Mouse (Mus musculus): ENCODE results near the gene March11. TPM values are rescaled to one million over a fixed set of nuclear protein-coding genes. Genes with fewer than 3 reads are reported as not detected.

The March11 gene
- polyA plus RNA-seq, 1 experiment = not detected

- no peaks in the 10 kb centered on the region for H3K4me1 ChIP-seq (ENCODE audit: control insufficient read depth)
- no peaks in the 10 kb centered on the region for H3K9me3 ChIP-seq (ENCODE audit: control insufficient read depth, low read length)
- H3K27me3 ChIP-seq (ENCODE audit: control insufficient read depth) = no peaks in the 10 kb centered on the region
- TF ChIP-seq TAL1 (IDR thresholded peaks at IDR 0.05; ENCODE audit: low read length) (no peak), GATA1 (IDR thresholded peaks at IDR 0.05; ENCODE audit: low read length) (no peak)
- no peak overlapping the region for H3K4me3 ChIP-seq (replicated peaks)
- no peaks in the 10 kb centered on the region for H3K36me3 ChIP-seq (ENCODE audit: control insufficient read depth)
Observed at GRCm38 (mm10) chr15:26380844-26381243, 72.0 kb downstream of the March11 start.

- Histone ChIP-seq H3K27me3 (ENCODE audit: control insufficient read depth) (no peaks in the 10 kb centered on the region), H3K9me3 (ENCODE audit: control insufficient read depth, low read length) (no peaks in the 10 kb centered on the region), H3K4me3 (replicated peaks) (no peak overlapping the region), H3K4me1 (ENCODE audit: control insufficient read depth) (no peaks in the 10 kb centered on the region), H3K36me3 (ENCODE audit: control insufficient read depth) (no peaks in the 10 kb centered on the region)
- TF ChIP-seq GATA1 (IDR thresholded peaks at IDR 0.05; ENCODE audit: low read length) (no peak), TAL1 (IDR thresholded peaks at IDR 0.05; ENCODE audit: low read length) (no peak)
Observed at GRCm38 (mm10) chr15:26390001-26390400, 81.2 kb downstream of the March11 start.

GRCm38 (mm10) chr15:26396556-26396955, 87.7 kb downstream of the March11 start:
- H3K36me3 ChIP-seq (ENCODE audit: control insufficient read depth) = no peaks in the 10 kb centered on the region
- H3K9me3 ChIP-seq (ENCODE audit: control insufficient read depth, low read length) = no peaks in the 10 kb centered on the region
- TF ChIP-seq GATA1 (IDR thresholded peaks at IDR 0.05; ENCODE audit: low read length) (no peak), TAL1 (IDR thresholded peaks at IDR 0.05; ENCODE audit: low read length) (no peak)
- no peaks in the 10 kb centered on the region for H3K27me3 ChIP-seq (ENCODE audit: control insufficient read depth)
- H3K4me3 ChIP-seq (replicated peaks) = no peak overlapping the region
- H3K4me1 ChIP-seq (ENCODE audit: control insufficient read depth) = no peaks in the 10 kb centered on the region

- Histone ChIP-seq H3K4me3 (replicated peaks) (no peak overlapping the region), H3K36me3 (ENCODE audit: control insufficient read depth) (no peaks in the 10 kb centered on the region), H3K9me3 (ENCODE audit: control insufficient read depth, low read length) (no peaks in the 10 kb centered on the region), H3K27me3 (ENCODE audit: control insufficient read depth) (no peaks in the 10 kb centered on the region), H3K4me1 (ENCODE audit: control insufficient read depth) (no peaks in the 10 kb centered on the region)
- TF ChIP-seq GATA1 (IDR thresholded peaks at IDR 0.05; ENCODE audit: low read length) = no peak
- no peak for TF ChIP-seq TAL1 (IDR thresholded peaks at IDR 0.05; ENCODE audit: low read length)
Observed at GRCm38 (mm10) chr15:26425284-26425683, 116.4 kb downstream of the March11 start.

GRCm38 (mm10) chr15:26426231-26426630, 117.4 kb downstream of the March11 start:
- H3K36me3 ChIP-seq (ENCODE audit: control insufficient read depth) = no peaks in the 10 kb centered on the region

GRCm38 (mm10) chr15:26430565-26430964, 121.7 kb downstream of the March11 start:
- no peak for TF ChIP-seq GATA1 (IDR thresholded peaks at IDR 0.05; ENCODE audit: low read length)
- Histone ChIP-seq H3K27me3 (ENCODE audit: control insufficient read depth) (no peaks in the 10 kb centered on the region), H3K36me3 (ENCODE audit: control insufficient read depth) (no peaks in the 10 kb centered on the region), H3K4me1 (ENCODE audit: control insufficient read depth) (no peaks in the 10 kb centered on the region), H3K4me3 (replicated peaks) (no peak overlapping the region), H3K9me3 (ENCODE audit: control insufficient read depth, low read length) (no peaks in the 10 kb centered on the region)

More at GRCm38 (mm10) chr15:26426231-26426630, 117.4 kb downstream of the March11 start:
- Histone ChIP-seq H3K4me1 (ENCODE audit: control insufficient read depth) (no peaks in the 10 kb centered on the region), H3K9me3 (ENCODE audit: control insufficient read depth, low read length) (no peaks in the 10 kb centered on the region), H3K27me3 (ENCODE audit: control insufficient read depth) (no peaks in the 10 kb centered on the region), H3K4me3 (replicated peaks) (no peak overlapping the region)
- TF ChIP-seq GATA1 (IDR thresholded peaks at IDR 0.05; ENCODE audit: low read length) (no peak), TAL1 (IDR thresholded peaks at IDR 0.05; ENCODE audit: low read length) (no peak)

- H3K4me1 ChIP-seq (ENCODE audit: control insufficient read depth) = no peaks in the 10 kb centered on the region
- no peaks in the 10 kb centered on the region for H3K9me3 ChIP-seq (ENCODE audit: control insufficient read depth, low read length)
- no peaks in the 10 kb centered on the region for H3K36me3 ChIP-seq (ENCODE audit: control insufficient read depth)
- no peak overlapping the region for H3K4me3 ChIP-seq (replicated peaks)
- no peaks in the 10 kb centered on the region for H3K27me3 ChIP-seq (ENCODE audit: control insufficient read depth)
- TF ChIP-seq TAL1 (IDR thresholded peaks at IDR 0.05; ENCODE audit: low read length) (no peak), GATA1 (IDR thresholded peaks at IDR 0.05; ENCODE audit: low read length) (no peak)
Observed at GRCm38 (mm10) chr15:26432676-26433075, 123.8 kb downstream of the March11 start.

- Histone ChIP-seq H3K27me3 (ENCODE audit: control insufficient read depth) (no peaks in the 10 kb centered on the region), H3K36me3 (ENCODE audit: control insufficient read depth) (no peaks in the 10 kb centered on the region)
- TF ChIP-seq TAL1 (IDR thresholded peaks at IDR 0.05; ENCODE audit: low read length) = no peak
Observed at GRCm38 (mm10) chr15:26435725-26436124, 126.9 kb downstream of the March11 start.

GRCm38 (mm10) chr15:26437113-26437512, 128.3 kb downstream of the March11 start:
- Histone ChIP-seq H3K9me3 (ENCODE audit: control insufficient read depth, low read length) (no peaks in the 10 kb centered on the region), H3K4me1 (ENCODE audit: control insufficient read depth) (no peaks in the 10 kb centered on the region), H3K36me3 (ENCODE audit: control insufficient read depth) (no peaks in the 10 kb centered on the region), H3K27me3 (ENCODE audit: control insufficient read depth) (no peaks in the 10 kb centered on the region), H3K4me3 (replicated peaks) (no peak overlapping the region)
- no peak for TF ChIP-seq TAL1 (IDR thresholded peaks at IDR 0.05; ENCODE audit: low read length)
- TF ChIP-seq GATA1 (IDR thresholded peaks at IDR 0.05; ENCODE audit: low read length) = no peak

More at GRCm38 (mm10) chr15:26435725-26436124, 126.9 kb downstream of the March11 start:
- no peaks in the 10 kb centered on the region for H3K4me1 ChIP-seq (ENCODE audit: control insufficient read depth)
- H3K4me3 ChIP-seq (replicated peaks) = no peak overlapping the region
- H3K9me3 ChIP-seq (ENCODE audit: control insufficient read depth, low read length) = no peaks in the 10 kb centered on the region
